Mouse (Mus musculus): Measurements from ENCODE around the gene Cerkl. TPM values are rescaled to one million over a fixed set of nuclear protein-coding genes. Genes with fewer than 3 reads are reported as not detected.

Cerkl gene
- polyA plus RNA-seq, 1 experiment: 0.30 TPM

GRCm38 (mm10) chr2:79351179-79352099 lies 105.1 kb downstream of the Cerkl start:
- no peak for TF ChIP-seq CTCF (IDR thresholded peaks at IDR 0.05; ENCODE audit: extremely low read depth, insufficient read length, insufficient replicate concordance, low read depth, low read length)
- TF ChIP-seq POLR2A (IDR thresholded peaks at IDR 0.05; ENCODE audit: low read depth, low read length): no peak
- Histone ChIP-seq H3K27me3 (ENCODE audit: control insufficient read depth, insufficient read depth, low read length) (no peaks in the 10 kb centered on the region), H3K27ac (ENCODE audit: insufficient read depth, low read depth, low read length) (no peak overlapping the region), H3K36me3 (ENCODE audit: control insufficient read depth, insufficient read depth, low read length) (no peaks in the 10 kb centered on the region), H3K4me3 (ENCODE audit: low read depth, low read length) (no peak overlapping the region), H3K4me1 (ENCODE audit: control insufficient read depth, insufficient read depth, insufficient read length, low read length) (no peaks in the 10 kb centered on the region)
- WGBS: 64% methylated on average over 6 of the region's 6 CpGs

- 79% methylated on average over 8 of the region's 8 CpGs for WGBS
- no peak for TF ChIP-seq CTCF (IDR thresholded peaks at IDR 0.05; ENCODE audit: extremely low read depth, insufficient read length, insufficient replicate concordance, low read depth, low read length)
- no peak for TF ChIP-seq POLR2A (IDR thresholded peaks at IDR 0.05; ENCODE audit: low read depth, low read length)
- Histone ChIP-seq H3K4me3 (ENCODE audit: low read depth, low read length) (no peak overlapping the region), H3K4me1 (ENCODE audit: control insufficient read depth, insufficient read depth, insufficient read length, low read length) (no peaks in the 10 kb centered on the region), H3K36me3 (ENCODE audit: control insufficient read depth, insufficient read depth, low read length) (no peaks in the 10 kb centered on the region), H3K27ac (ENCODE audit: insufficient read depth, low read depth, low read length) (no peak overlapping the region), H3K27me3 (ENCODE audit: control insufficient read depth, insufficient read depth, low read length) (no peaks in the 10 kb centered on the region)
These were observed 113.5 kb downstream of the Cerkl start for GRCm38 (mm10) chr2:79343115-79343514.

- H3K27ac ChIP-seq (ENCODE audit: insufficient read depth, low read depth, low read length): no peak overlapping the region
- TF ChIP-seq POLR2A (IDR thresholded peaks at IDR 0.05; ENCODE audit: low read depth, low read length) (no peak), CTCF (IDR thresholded peaks at IDR 0.05; ENCODE audit: extremely low read depth, insufficient read length, insufficient replicate concordance, low read depth, low read length) (no peak)
- no peaks in the 10 kb centered on the region for H3K27me3 ChIP-seq (ENCODE audit: control insufficient read depth, insufficient read depth, low read length)
- 70% methylated on average over 1 of the region's 1 CpGs for WGBS
- H3K36me3 ChIP-seq (ENCODE audit: control insufficient read depth, insufficient read depth, low read length): no peaks in the 10 kb centered on the region
- H3K4me3 ChIP-seq (ENCODE audit: low read depth, low read length): no peak overlapping the region
- no peaks in the 10 kb centered on the region for H3K4me1 ChIP-seq (ENCODE audit: control insufficient read depth, insufficient read depth, insufficient read length, low read length)
These were observed 117.6 kb downstream of the Cerkl start for GRCm38 (mm10) chr2:79339003-79339402.

GRCm38 (mm10) chr2:79336141-79336540 lies 120.4 kb downstream of the Cerkl start:
- 60% methylated on average over 1 of the region's 1 CpGs for WGBS
- Histone ChIP-seq H3K36me3 (ENCODE audit: control insufficient read depth, insufficient read depth, low read length) (no peaks in the 10 kb centered on the region), H3K4me1 (ENCODE audit: control insufficient read depth, insufficient read depth, insufficient read length, low read length) (no peaks in the 10 kb centered on the region), H3K27me3 (ENCODE audit: control insufficient read depth, insufficient read depth, low read length) (no peaks in the 10 kb centered on the region), H3K27ac (ENCODE audit: insufficient read depth, low read depth, low read length) (no peak overlapping the region), H3K4me3 (ENCODE audit: low read depth, low read length) (no peak overlapping the region)
- no peak for TF ChIP-seq POLR2A (IDR thresholded peaks at IDR 0.05; ENCODE audit: low read depth, low read length)
- TF ChIP-seq CTCF (IDR thresholded peaks at IDR 0.05; ENCODE audit: extremely low read depth, insufficient read length, insufficient replicate concordance, low read depth, low read length): no peak

- TF ChIP-seq CTCF (IDR thresholded peaks at IDR 0.05; ENCODE audit: extremely low read depth, insufficient read length, insufficient replicate concordance, low read depth, low read length) (no peak), POLR2A (IDR thresholded peaks at IDR 0.05; ENCODE audit: low read depth, low read length) (no peak)
- no peak overlapping the region for H3K4me3 ChIP-seq (ENCODE audit: low read depth, low read length)
- no peaks in the 10 kb centered on the region for H3K36me3 ChIP-seq (ENCODE audit: control insufficient read depth, insufficient read depth, low read length)
- no peaks in the 10 kb centered on the region for H3K4me1 ChIP-seq (ENCODE audit: control insufficient read depth, insufficient read depth, insufficient read length, low read length)
- H3K27me3 ChIP-seq (ENCODE audit: control insufficient read depth, insufficient read depth, low read length): no peaks in the 10 kb centered on the region
- no peak overlapping the region for H3K27ac ChIP-seq (ENCODE audit: insufficient read depth, low read depth, low read length)
These were observed 121.9 kb downstream of the Cerkl start for GRCm38 (mm10) chr2:79334661-79335060.

- WGBS: 66% methylated on average over 2 of the region's 2 CpGs
- H3K27ac ChIP-seq (ENCODE audit: insufficient read depth, low read depth, low read length): no peak overlapping the region
- no peaks in the 10 kb centered on the region for H3K27me3 ChIP-seq (ENCODE audit: control insufficient read depth, insufficient read depth, low read length)
- no peak overlapping the region for H3K4me3 ChIP-seq (ENCODE audit: low read depth, low read length)
- H3K36me3 ChIP-seq (ENCODE audit: control insufficient read depth, insufficient read depth, low read length): no peaks in the 10 kb centered on the region
- H3K4me1 ChIP-seq (ENCODE audit: control insufficient read depth, insufficient read depth, insufficient read length, low read length): no peaks in the 10 kb centered on the region
- no peak for TF ChIP-seq CTCF (IDR thresholded peaks at IDR 0.05; ENCODE audit: extremely low read depth, insufficient read length, insufficient replicate concordance, low read depth, low read length)
- TF ChIP-seq POLR2A (IDR thresholded peaks at IDR 0.05; ENCODE audit: low read depth, low read length): no peak
These were observed 128.5 kb downstream of the Cerkl start for GRCm38 (mm10) chr2:79328079-79328478.

- WGBS: 74% methylated on average over 9 of the region's 9 CpGs
- Histone ChIP-seq H3K4me3 (ENCODE audit: low read depth, low read length) (no peak overlapping the region), H3K27ac (ENCODE audit: insufficient read depth, low read depth, low read length) (no peak overlapping the region), H3K36me3 (ENCODE audit: control insufficient read depth, insufficient read depth, low read length) (no peaks in the 10 kb centered on the region), H3K4me1 (ENCODE audit: control insufficient read depth, insufficient read depth, insufficient read length, low read length) (no peaks in the 10 kb centered on the region), H3K27me3 (ENCODE audit: control insufficient read depth, insufficient read depth, low read length) (no peaks in the 10 kb centered on the region)
- TF ChIP-seq CTCF (IDR thresholded peaks at IDR 0.05; ENCODE audit: extremely low read depth, insufficient read length, insufficient replicate concordance, low read depth, low read length) (no peak), POLR2A (IDR thresholded peaks at IDR 0.05; ENCODE audit: low read depth, low read length) (no peak)
These were observed 140.3 kb downstream of the Cerkl start for GRCm38 (mm10) chr2:79316182-79316880.
